Comparison of ENCODE assay signal across 10 mouse cellular contexts in the genomic region with DNA sequence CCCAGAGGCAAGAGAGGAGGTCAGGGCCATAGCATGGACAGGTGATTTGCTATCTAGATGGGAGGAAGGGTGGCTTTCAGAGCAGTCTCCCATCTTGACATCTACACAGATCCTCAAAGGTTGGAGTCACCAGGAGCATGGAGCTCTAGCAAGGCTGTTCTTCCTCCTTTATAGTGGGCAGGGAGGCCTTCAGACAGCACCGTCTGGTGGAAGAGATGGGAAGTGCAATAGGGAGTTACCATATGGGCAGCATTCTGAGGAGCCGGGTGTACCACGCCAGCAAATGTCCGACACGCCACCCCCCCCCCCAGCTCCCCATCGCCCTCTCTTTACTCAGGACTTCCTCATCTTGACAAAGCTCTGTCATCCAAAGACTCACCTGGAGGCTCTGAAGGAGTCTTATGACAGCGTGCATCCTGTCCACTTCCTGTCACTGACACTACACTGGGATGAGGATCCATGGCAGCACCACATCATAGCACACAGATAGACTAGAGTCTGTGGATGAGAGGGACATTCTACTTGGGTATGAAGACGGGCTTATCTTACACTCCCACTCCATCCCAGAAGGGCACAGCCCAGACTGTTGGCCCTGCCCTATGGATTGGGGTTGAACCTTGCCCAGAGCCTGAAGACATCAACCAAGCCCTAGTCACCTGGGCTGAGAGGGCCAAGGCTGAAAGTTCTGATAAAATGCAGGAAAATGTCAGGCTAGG. TPM values are rescaled to one million over a fixed set of nuclear protein-coding genes. Genes with fewer than 3 reads are reported as not detected.
DNase-seq lines count a peak whose midpoint lies in the region; ATAC-seq and TF ChIP-seq lines count a peak whose summit lies in the region.
"Had no signal": no experiment of that assay in that cellular context is flagged by ENCODE, and none has a peak within 500 bp of the region (broad histone marks: within the 10 kb centered on the region; RNA-seq: fewer than 3 reads in every experiment).

No protein-coding gene starts in this region.

- DNase-seq in heart, adult 2 months = peak in 1 of 2 experiments; percentile 48
- no peak for DNase-seq in heart, embryonic 10.5 days (ENCODE audit: low spot score)
- peak; percentile 64 for DNase-seq in ES-CJ7 (ENCODE audit: low read depth, low spot score)
- DNase-seq in cerebellum, adult 11-12 months = peak; percentile 72
- DNase-seq in layer of hippocampus, adult 2 months (ENCODE audit: low spot score in 2 of 2) = peak; percentile 72 to 85

- H3K9me3 ChIP-seq in heart, embryonic 10.5 days = no peaks in the 10 kb centered on the region
- H3K9me3 ChIP-seq in heart, embryonic 14.5 days (ENCODE audit: control insufficient read depth, low read length) = no peaks in the 10 kb centered on the region
- no peaks in the 10 kb centered on the region for H3K9me3 ChIP-seq in lung, embryonic 15.5 days
- H3K9me3 ChIP-seq: limb, embryonic 15.5 days had no signal

- no peaks in the 10 kb centered on the region for H3K4me1 ChIP-seq in heart, adult 2 months (ENCODE audit: control insufficient read depth, insufficient read depth, low read length)
- H3K4me1 ChIP-seq in heart, embryonic 10.5 days = peaks cover 19% of the 10 kb centered on the region
- peaks cover 7 to 19% of the 10 kb centered on the region in 2 experiments for H3K4me1 ChIP-seq in heart, embryonic 14.5 days (ENCODE audit: control insufficient read depth in 2 of 2, insufficient read depth in 2 of 2, low read length in 2 of 2)
- peaks cover 5% of the 10 kb centered on the region; the same call in 1 of the 2 replicates for H3K4me1 ChIP-seq in lung, embryonic 15.5 days
- peaks cover 12% of the 10 kb centered on the region for H3K4me1 ChIP-seq in small intestine, adult 2 months (ENCODE audit: control insufficient read depth, insufficient read depth, insufficient read length, low read length)

- H3K27me3 ChIP-seq in heart, adult 2 months (ENCODE audit: control insufficient read depth, insufficient read depth, low read length) = no peaks in the 10 kb centered on the region
- peaks cover 45% of the 10 kb centered on the region for H3K27me3 ChIP-seq in heart, embryonic 10.5 days (ENCODE audit: insufficient read depth, poor library complexity, severe bottlenecking)
- H3K27me3 ChIP-seq in heart, embryonic 14.5 days (ENCODE audit: control insufficient read depth, insufficient read depth, low read length) = no peaks in the 10 kb centered on the region
- no peaks in the 10 kb centered on the region for H3K27me3 ChIP-seq in lung, embryonic 15.5 days
- no peaks in the 10 kb centered on the region for H3K27me3 ChIP-seq in small intestine, adult 2 months (ENCODE audit: control insufficient read depth, insufficient read depth, low read length)

- no peak overlapping the region for H3K27ac ChIP-seq in heart, adult 2 months
- no peak overlapping the region for H3K27ac ChIP-seq in heart, embryonic 10.5 days
- no peak overlapping the region for H3K27ac ChIP-seq in heart, embryonic 14.5 days (replicated peaks in 1 of 2; ENCODE audit: control insufficient read depth in 1 of 2, insufficient read depth in 1 of 2, low read depth in 2 of 2, low read length in 2 of 2)
- H3K27ac ChIP-seq in layer of hippocampus, adult 2 months = peak overlapping the region; percentile 69; the same call in 1 of the 2 replicates
- H3K27ac ChIP-seq in lung, embryonic 15.5 days = no peak overlapping the region
- H3K27ac ChIP-seq in small intestine, adult 2 months (ENCODE audit: insufficient read depth, low read depth, low read length) = no peak overlapping the region
- H3K27ac ChIP-seq: limb, embryonic 15.5 days had no signal

- peak; percentile 83 for TF ChIP-seq CTCF in heart, adult 2 months (IDR thresholded peaks at IDR 0.05)
- peak; percentile 90 for TF ChIP-seq CTCF in layer of hippocampus, adult 2 months (conservative IDR thresholded peaks at IDR 0.05)
- peak; percentile 77; the same call in 1 of the 2 replicates for TF ChIP-seq CTCF in small intestine, adult 2 months (IDR thresholded peaks at IDR 0.05; ENCODE audit: extremely low read depth, insufficient read length, insufficient replicate concordance, low read depth, low read length)

- H3K4me3 ChIP-seq in heart, adult 2 months = no peak overlapping the region
- H3K4me3 ChIP-seq in heart, embryonic 10.5 days = no peak overlapping the region
- no peak overlapping the region for H3K4me3 ChIP-seq in heart, embryonic 14.5 days (ENCODE audit: control insufficient read depth in 1 of 2, insufficient read depth in 1 of 2, low read depth in 1 of 2, low read length in 2 of 2)
- H3K4me3 ChIP-seq in layer of hippocampus, adult 2 months = no peak overlapping the region
- H3K4me3 ChIP-seq in lung, embryonic 15.5 days = no peak overlapping the region
- H3K4me3 ChIP-seq in small intestine, adult 2 months (ENCODE audit: low read depth, low read length) = no peak overlapping the region
- H3K4me3 ChIP-seq: limb, embryonic 15.5 days had no signal

- intact Hi-C loops in heart, adult 2 months (cut with DNase I) = loop anchor here (1.0 to 5.0 kb wide), 4 partner anchors 38 to 158 kb away; partner anchors contain the start of genes Dgcr6 and Rtn4r

- no peak for TF ChIP-seq POLR2A in heart, adult 2 months (IDR thresholded peaks at IDR 0.05; ENCODE audit: insufficient read depth, low read depth, low read length)
- TF ChIP-seq POLR2A in small intestine, adult 2 months (IDR thresholded peaks at IDR 0.05; ENCODE audit: low read depth, low read length) = no peak

- WGBS in heart, adult 2 months = 17% methylated on average over 8 of the region's 8 CpGs
- 16% methylated on average over 8 of the region's 8 CpGs for WGBS in heart, embryonic 10.5 days
- 13% methylated on average over 8 of the region's 8 CpGs for WGBS in heart, embryonic 14.5 days
- 23% methylated on average over 8 of the region's 8 CpGs for WGBS in lung, embryonic 15.5 days
- 12% methylated on average over 8 of the region's 8 CpGs for WGBS in small intestine, adult 2 months

- no peak overlapping the region for H3K4me2 ChIP-seq in heart, embryonic 14.5 days (ENCODE audit: low read length)
- no peak overlapping the region for H3K4me2 ChIP-seq in lung, embryonic 15.5 days
- H3K4me2 ChIP-seq: limb, embryonic 15.5 days had no signal

- H3K36me3 ChIP-seq in heart, adult 2 months (ENCODE audit: control insufficient read depth, insufficient read depth, low read length) = no peaks in the 10 kb centered on the region
- no peaks in the 10 kb centered on the region for H3K36me3 ChIP-seq in heart, embryonic 10.5 days
- H3K36me3 ChIP-seq in heart, embryonic 14.5 days (ENCODE audit: control insufficient read depth, insufficient read depth, low read length) = no peaks in the 10 kb centered on the region
- no peaks in the 10 kb centered on the region for H3K36me3 ChIP-seq in lung, embryonic 15.5 days
- H3K36me3 ChIP-seq in small intestine, adult 2 months (ENCODE audit: control insufficient read depth, insufficient read depth, low read length) = no peaks in the 10 kb centered on the region
- H3K36me3 ChIP-seq: limb, embryonic 15.5 days had no signal

- no peak overlapping the region for H3K9ac ChIP-seq in heart, adult 2 months (ENCODE audit: low read depth, low read length)
- no peak overlapping the region for H3K9ac ChIP-seq in heart, embryonic 14.5 days (ENCODE audit: low read length)
- H3K9ac ChIP-seq in lung, embryonic 15.5 days = no peak overlapping the region
- H3K9ac ChIP-seq: limb, embryonic 15.5 days had no signal

- no peaks in the 10 kb centered on the region for H3K79me2 ChIP-seq in heart, adult 2 months (replicated peaks; ENCODE audit: control insufficient read depth, insufficient read depth, low read length)

- ATAC-seq in heart, embryonic 14.5 days (ENCODE audit: insufficient number of reproducible peaks, insufficient read depth, low FRiP score, low read depth) = 0 out of 2 replicates have a peak, but pooled peaks have one; percentile 3
- ATAC-seq in lung, embryonic 15.5 days (ENCODE audit: borderline replicate concordance, extremely low read depth, low FRiP score, low TSS enrichment) = 0 out of 2 replicates have a peak, but pooled peaks have one; percentile 2

- no peak for TF ChIP-seq EP300 in heart, adult 2 months (IDR thresholded peaks at IDR 0.05; ENCODE audit: insufficient read depth, low read depth, low read length)

RNA-seq across cellular contexts. Expression of gene Ccdc188, which starts 6.8 kb away (rescaled TPM):
- total RNA-seq in heart, adult 2 months (2021) = not detected
- not detected in 2 replicates for polyA plus RNA-seq in heart, adult 2 months (2012; rRNA removed)
- polyA plus RNA-seq in heart, embryonic 10.5 days (2016; fragmentation: Nextera tagmentation; extraction: Ambion mirVana) = not detected in 2 replicates
- polyA plus RNA-seq in heart, embryonic 14.5 days (2014; fragmentation: Nextera tagmentation; extraction: Ambion mirVana) = 0.30 TPM in 1 of 2 replicates, not detected in the other
- not detected for total RNA-seq in layer of hippocampus, adult 2 months (2021)
- not detected in 2 replicates for polyA plus RNA-seq in lung, embryonic 15.5 days (2015; fragmentation: Nextera tagmentation; extraction: Ambion mirVana)
- not detected in 2 replicates for polyA plus RNA-seq in small intestine, adult 2 months (2012; rRNA removed)
- total RNA-seq: adrenal gland, postnatal 4 days had no signal
- polyA plus RNA-seq: limb, embryonic 15.5 days had no signal

RNA-seq across cellular contexts. Expression of gene Zdhhc8, which starts 24.1 kb away (rescaled TPM):
- 10 to 100 TPM; 19.6 to 22.7 TPM for total RNA-seq in heart, adult 2 months (2021)
- 36.0 and 51.5 TPM in 2 replicates for polyA plus RNA-seq in heart, adult 2 months (2012; rRNA removed)
- 21.2 and 27.5 TPM in 2 replicates for polyA plus RNA-seq in heart, embryonic 10.5 days (2016; fragmentation: Nextera tagmentation; extraction: Ambion mirVana)
- 16.4 and 22.5 TPM in 2 replicates for polyA plus RNA-seq in heart, embryonic 14.5 days (2014; fragmentation: Nextera tagmentation; extraction: Ambion mirVana)
- 10 to 100 TPM; 72.0 to 84.1 TPM for total RNA-seq in layer of hippocampus, adult 2 months (2021)
- 19.7 and 20.6 TPM in 2 replicates for polyA plus RNA-seq in lung, embryonic 15.5 days (2015; fragmentation: Nextera tagmentation; extraction: Ambion mirVana)
- 21.3 and 27.8 TPM in 2 replicates for polyA plus RNA-seq in small intestine, adult 2 months (2012; rRNA removed)

RNA-seq across cellular contexts. Expression of gene Trmt2a, which starts 37.6 kb away (rescaled TPM):
- 10 to 100 TPM; 19.6 to 19.8 TPM for total RNA-seq in heart, adult 2 months (2021)
- 26.8 and 32.4 TPM in 2 replicates for polyA plus RNA-seq in heart, adult 2 months (2012; rRNA removed)
- polyA plus RNA-seq in heart, embryonic 10.5 days (2016; fragmentation: Nextera tagmentation; extraction: Ambion mirVana) = 83.3 and 111 TPM in 2 replicates
- polyA plus RNA-seq in heart, embryonic 14.5 days (2014; fragmentation: Nextera tagmentation; extraction: Ambion mirVana) = 39.8 and 48.4 TPM in 2 replicates
- 10 to 100 TPM; 51.1 to 54.9 TPM for total RNA-seq in layer of hippocampus, adult 2 months (2021)
- polyA plus RNA-seq in lung, embryonic 15.5 days (2015; fragmentation: Nextera tagmentation; extraction: Ambion mirVana) = 103 and 106 TPM in 2 replicates
- 24.0 and 29.7 TPM in 2 replicates for polyA plus RNA-seq in small intestine, adult 2 months (2012; rRNA removed)

RNA-seq across cellular contexts. Expression of gene Ranbp1, which starts 37.7 kb away (rescaled TPM):
- total RNA-seq in heart, adult 2 months (2021) = 10 to 100 TPM; 40.1 to 41.2 TPM
- 20.9 and 25.1 TPM in 2 replicates for polyA plus RNA-seq in heart, adult 2 months (2012; rRNA removed)
- polyA plus RNA-seq in heart, embryonic 10.5 days (2016; fragmentation: Nextera tagmentation; extraction: Ambion mirVana) = 601 and 873 TPM in 2 replicates
- polyA plus RNA-seq in heart, embryonic 14.5 days (2014; fragmentation: Nextera tagmentation; extraction: Ambion mirVana) = 354 and 357 TPM in 2 replicates
- 10 to 100 TPM; 93.6 to 98.0 TPM for total RNA-seq in layer of hippocampus, adult 2 months (2021)
- 580 and 615 TPM in 2 replicates for polyA plus RNA-seq in lung, embryonic 15.5 days (2015; fragmentation: Nextera tagmentation; extraction: Ambion mirVana)
- polyA plus RNA-seq in small intestine, adult 2 months (2012; rRNA removed) = 17.7 and 47.7 TPM in 2 replicates

RNA-seq across cellular contexts. Expression of gene Gm49776, which starts 47.3 kb away (rescaled TPM):
- not detected for total RNA-seq in heart, adult 2 months (2021)
- not detected in 2 replicates for polyA plus RNA-seq in heart, adult 2 months (2012; rRNA removed)
- 1.4 and 4.0 TPM in 2 replicates for polyA plus RNA-seq in heart, embryonic 10.5 days (2016; fragmentation: Nextera tagmentation; extraction: Ambion mirVana)
- 0.88 and 3.6 TPM in 2 replicates for polyA plus RNA-seq in heart, embryonic 14.5 days (2014; fragmentation: Nextera tagmentation; extraction: Ambion mirVana)
- not detected for total RNA-seq in layer of hippocampus, adult 2 months (2021)
- polyA plus RNA-seq in lung, embryonic 15.5 days (2015; fragmentation: Nextera tagmentation; extraction: Ambion mirVana) = 2.1 and 2.4 TPM in 2 replicates
- not detected in 2 replicates for polyA plus RNA-seq in small intestine, adult 2 months (2012; rRNA removed)
- total RNA-seq: adrenal gland, postnatal 4 days had no signal
- polyA plus RNA-seq: limb, embryonic 15.5 days had no signal
